ENCODE assay signal across 23 mouse cellular contexts in the genomic region with DNA sequence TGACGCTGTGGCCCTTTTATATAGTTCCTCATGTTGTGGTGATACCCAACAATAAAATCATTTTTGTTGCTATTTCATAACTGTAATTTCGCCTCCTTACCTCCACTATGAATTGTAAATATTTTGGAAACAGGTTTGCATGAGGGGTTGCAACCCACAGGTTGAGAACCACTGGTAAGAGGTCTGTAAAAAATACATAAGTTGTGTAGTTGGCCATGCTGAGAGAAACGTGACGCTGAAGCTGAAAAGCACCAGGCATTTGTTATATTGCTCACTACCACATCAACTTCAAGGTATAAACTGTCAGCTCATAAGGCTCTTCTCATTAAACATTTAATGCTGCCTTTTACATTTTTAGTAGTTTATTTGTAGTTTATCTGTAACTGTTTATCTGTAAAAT. TPM values are rescaled to one million over a fixed set of nuclear protein-coding genes. Genes with fewer than 3 reads are reported as not detected.
"Had no signal": no experiment of that assay in that cellular context is flagged by ENCODE, and none has a peak within 500 bp of the region (broad histone marks: within the 10 kb centered on the region; RNA-seq: fewer than 3 reads in every experiment).

No protein-coding gene starts in this region.

- H3K27ac ChIP-seq: left cerebral cortex, adult 2 months; liver, embryonic 13.5 days; midbrain, embryonic 12.5 days; midbrain, embryonic 15.5 days; neural tube, embryonic 13.5 days; stomach, embryonic 15.5 days had no signal

- ATAC-seq: midbrain, embryonic 15.5 days had no signal

- H3K36me3 ChIP-seq: midbrain, embryonic 15.5 days; neural tube, embryonic 13.5 days; stomach, embryonic 15.5 days had no signal

- DNase-seq: kidney, adult 9 months; kidney, postnatal 14 days; kidney, postnatal 4 days; layer of hippocampus, postnatal 36 days; liver, embryonic 13.5 days; lung, adult 2 months; lung, postnatal 14 days; lung, postnatal 4 days; retina, postnatal 1 day; right cerebral cortex, postnatal 25 days; spleen, adult 18-20 months; thymus, adult 2 months; thymus, postnatal 14 days; thymus, postnatal 4 days had no signal

- H3K27me3 ChIP-seq: liver, embryonic 13.5 days; midbrain, embryonic 12.5 days; midbrain, embryonic 15.5 days; neural tube, embryonic 13.5 days; stomach, embryonic 15.5 days had no signal

- H3K9ac ChIP-seq: liver, embryonic 13.5 days; midbrain, embryonic 12.5 days; midbrain, embryonic 15.5 days; neural tube, embryonic 13.5 days; stomach, embryonic 15.5 days had no signal

- H3K4me1 ChIP-seq: midbrain, embryonic 12.5 days had no signal

- H3K9me3 ChIP-seq: liver, embryonic 13.5 days; midbrain, embryonic 12.5 days; midbrain, embryonic 15.5 days; neural tube, embryonic 13.5 days; stomach, embryonic 15.5 days had no signal

- H3K4me3 ChIP-seq: left cerebral cortex, adult 2 months; liver, embryonic 13.5 days; midbrain, embryonic 12.5 days; midbrain, embryonic 15.5 days; myocyte; neural tube, embryonic 13.5 days; stomach, embryonic 15.5 days had no signal

- H3K4me2 ChIP-seq: liver, embryonic 13.5 days; midbrain, embryonic 12.5 days; midbrain, embryonic 15.5 days; neural tube, embryonic 13.5 days; stomach, embryonic 15.5 days had no signal

RNA-seq across cellular contexts. Expression of a gene that starts 8.0 kb away (rescaled TPM):
- total RNA-seq: monocyte, adult 5-6 weeks; neutrophil, adult 5-6 weeks had no signal
- polyA plus RNA-seq: liver, adult 2 months had no signal
